Mouse (Mus musculus): ENCODE data around the gene Coq8b. TPM values are rescaled to one million over a fixed set of nuclear protein-coding genes. Genes with fewer than 3 reads are reported as not detected.
A peak's percentile ranks its signal among the peaks of the same experiment; 100 is the strongest.

Coq8b gene
- total RNA-seq (2022) = 1 to 10 TPM; 2.6 to 3.3 (median 3.0) TPM

- peak; percentile 85 to 86 for DNase-seq (ENCODE audit: low spot score in 2 of 2)
Measured at GRCm38 (mm10) chr7:27232781-27233281, at the start of gene Coq8b. TSS of gene Coq8b (plus strand) at chr7:27233023.

- DNase-seq (ENCODE audit: low spot score in 2 of 2) = no peak
Measured at GRCm38 (mm10) chr7:27184964-27185363, 47.9 kb upstream of the Coq8b start.

- DNase-seq (ENCODE audit: low spot score in 2 of 2) = no peak
Measured at GRCm38 (mm10) chr7:27185986-27186385, 46.8 kb upstream of the Coq8b start.

GRCm38 (mm10) chr7:27189271-27189931 lies 43.4 kb upstream of the Coq8b start:
- DNase-seq (ENCODE audit: low spot score in 2 of 2) = no peak

- DNase-seq (ENCODE audit: low spot score in 2 of 2) = no peak
Measured at GRCm38 (mm10) chr7:27192434-27192833, 40.4 kb upstream of the Coq8b start.

GRCm38 (mm10) chr7:27193731-27194130 lies 39.1 kb upstream of the Coq8b start:
- no peak for DNase-seq (ENCODE audit: low spot score in 2 of 2)

- peak; percentile 98 for DNase-seq (ENCODE audit: low spot score in 2 of 2)
Measured at GRCm38 (mm10) chr7:27195681-27196611, 36.9 kb upstream of the Coq8b start, which contains the start of the genes BC024978 and Snrpa. TSS of gene BC024978 (plus strand) at chr7:27195781. TSS of gene Snrpa (minus strand) at chr7:27196271.

- no peak for DNase-seq (ENCODE audit: low spot score in 2 of 2)
Measured at GRCm38 (mm10) chr7:27197136-27197535, 35.7 kb upstream of the Coq8b start.

- DNase-seq (ENCODE audit: low spot score in 2 of 2) = no peak
Measured at GRCm38 (mm10) chr7:27197634-27198033, 35.2 kb upstream of the Coq8b start.

GRCm38 (mm10) chr7:27198355-27198754 lies 34.5 kb upstream of the Coq8b start:
- no peak for DNase-seq (ENCODE audit: low spot score in 2 of 2)

GRCm38 (mm10) chr7:27198779-27199178 lies 34.0 kb upstream of the Coq8b start:
- DNase-seq (ENCODE audit: low spot score in 2 of 2) = no peak

GRCm38 (mm10) chr7:27203730-27204449 lies 28.9 kb upstream of the Coq8b start:
- DNase-seq (ENCODE audit: low spot score in 2 of 2) = no peak

GRCm38 (mm10) chr7:27212626-27213025 lies 20.2 kb upstream of the Coq8b start:
- no peak for DNase-seq (ENCODE audit: low spot score in 2 of 2)

- no peak for DNase-seq (ENCODE audit: low spot score in 2 of 2)
Measured at GRCm38 (mm10) chr7:27218586-27218985, 14.2 kb upstream of the Coq8b start.

GRCm38 (mm10) chr7:27219937-27220336 lies 12.9 kb upstream of the Coq8b start:
- DNase-seq (ENCODE audit: low spot score in 2 of 2) = no peak

GRCm38 (mm10) chr7:27221939-27222338 lies 10.9 kb upstream of the Coq8b start:
- DNase-seq (ENCODE audit: low spot score in 2 of 2) = no peak

- no peak for DNase-seq (ENCODE audit: low spot score in 2 of 2)
Measured at GRCm38 (mm10) chr7:27222538-27222937, 10.3 kb upstream of the Coq8b start.

GRCm38 (mm10) chr7:27224877-27225575 lies 7.8 kb upstream of the Coq8b start:
- no peak for DNase-seq (ENCODE audit: low spot score in 2 of 2)

- no peak for DNase-seq (ENCODE audit: low spot score in 2 of 2)
Measured at GRCm38 (mm10) chr7:27227276-27227675, 5.5 kb upstream of the Coq8b start.

GRCm38 (mm10) chr7:27227676-27228075 lies 5.1 kb upstream of the Coq8b start:
- no peak for DNase-seq (ENCODE audit: low spot score in 2 of 2)

- DNase-seq (ENCODE audit: low spot score in 2 of 2) = peak; percentile 80 to 84
Measured at GRCm38 (mm10) chr7:27228281-27228821, 4.5 kb upstream of the Coq8b start, which contains the start of gene Itpkc. TSS of gene Itpkc (minus strand) at chr7:27228661.
